ENCODE assay signal across 26 mouse cellular contexts in genomic region chr17:35932608-35933007, GRCm38 (mm10). TPM values are rescaled to one million over a fixed set of nuclear protein-coding genes. Genes with fewer than 3 reads are reported as not detected.
DNase-seq lines count a peak whose midpoint lies in the region; ATAC-seq and TF ChIP-seq lines count a peak whose summit lies in the region.
"Had no signal": no experiment of that assay in that cellular context is flagged by ENCODE, and none has a peak within 500 bp of the region (broad histone marks: within the 10 kb centered on the region; RNA-seq: fewer than 3 reads in every experiment).

No protein-coding gene starts in this region.

- no peaks in the 10 kb centered on the region for H3K27me3 ChIP-seq in liver, postnatal 0 days (ENCODE audit: insufficient read depth, low read length)
- H3K27me3 ChIP-seq in liver, embryonic 12.5 days (replicated peaks) = no peaks in the 10 kb centered on the region
- H3K27me3 ChIP-seq in myocyte (ENCODE audit: control insufficient read depth, insufficient read depth, insufficient read length) = no peaks in the 10 kb centered on the region
- H3K27me3 ChIP-seq: embryonic facial prominence, embryonic 12.5 days; embryonic facial prominence, embryonic 15.5 days; heart, embryonic 12.5 days; heart, embryonic 15.5 days; hindbrain, embryonic 15.5 days; intestine, embryonic 15.5 days had no signal

- ATAC-seq in liver, postnatal 0 days = no peak
- no peak for ATAC-seq in liver, embryonic 12.5 days
- ATAC-seq in erythroid progenitor cell, adult 5-6 weeks (replicated peaks; ENCODE audit: low FRiP score, poor library complexity, severe bottlenecking) = no peak
- ATAC-seq: activated CD4-positive, CD25-positive, alpha-beta regulatory T cell, adult 4 months; CD4-positive, CD25-positive, alpha-beta regulatory T cell, adult 4 months; forebrain, embryonic 14.5 days; forebrain, postnatal 0 days; intestine, embryonic 15.5 days had no signal

- 88% methylated on average over 4 of the region's 4 CpGs for WGBS in liver, postnatal 0 days (ENCODE audit: insufficient replicate concordance)
- WGBS in liver, embryonic 12.5 days (ENCODE audit: insufficient replicate concordance) = 80% methylated on average over 4 of the region's 4 CpGs

- no peak for TF ChIP-seq CTCF in liver, postnatal 0 days (IDR thresholded peaks at IDR 0.05; ENCODE audit: low read depth)

- no peak overlapping the region for H3ac ChIP-seq in myocyte (ENCODE audit: control insufficient read depth, insufficient read length)

- TF ChIP-seq POLR2A in myocyte (IDR thresholded peaks at IDR 0.05; ENCODE audit: insufficient read length, low read depth) = no peak

- no peaks in the 10 kb centered on the region for H3K79me2 ChIP-seq in myocyte (ENCODE audit: control insufficient read depth, insufficient read depth)

- H3K36me3 ChIP-seq in liver, postnatal 0 days (replicated peaks; ENCODE audit: insufficient read depth, low read length) = peaks cover 31% of the 10 kb centered on the region
- H3K36me3 ChIP-seq in liver, embryonic 12.5 days = peaks cover 50% of the 10 kb centered on the region
- H3K36me3 ChIP-seq in myocyte (ENCODE audit: control insufficient read depth, insufficient read depth) = peaks cover 24% of the 10 kb centered on the region

- H3K4me3 ChIP-seq in liver, postnatal 0 days (ENCODE audit: low read depth, low read length) = no peak overlapping the region
- H3K4me3 ChIP-seq in liver, embryonic 12.5 days = no peak overlapping the region
- H3K4me3 ChIP-seq in myocyte = no peak overlapping the region
- H3K4me3 ChIP-seq: embryonic facial prominence, embryonic 12.5 days; embryonic facial prominence, embryonic 15.5 days; gastrocnemius, adult 2 months; heart, embryonic 12.5 days; heart, embryonic 15.5 days; hindbrain, embryonic 15.5 days; intestine, embryonic 15.5 days had no signal

- intact Hi-C loops in heart, postnatal 25 days (cut with DNase I) = loop anchor here (10.0 kb wide), 1 partner anchor 132 kb away; no protein-coding TSS in a partner anchor

- TF ChIP-seq EP300 in liver, postnatal 0 days (IDR thresholded peaks at IDR 0.05; ENCODE audit: low read depth) = no peak

- H3K4me2 ChIP-seq in liver, postnatal 0 days (ENCODE audit: low read depth, low read length) = no peak overlapping the region
- no peak overlapping the region for H3K4me2 ChIP-seq in liver, embryonic 12.5 days
- no peak overlapping the region for H3K4me2 ChIP-seq in myocyte (ENCODE audit: low read depth)
- H3K4me2 ChIP-seq: embryonic facial prominence, embryonic 12.5 days; embryonic facial prominence, embryonic 15.5 days; heart, embryonic 12.5 days; heart, embryonic 15.5 days; hindbrain, embryonic 15.5 days; intestine, embryonic 15.5 days had no signal

- DNase-seq in heart, adult 11 months = peak; percentile 53
- no peak for DNase-seq in heart, postnatal 25 days (ENCODE audit: low spot score)
- peak; percentile 10 for DNase-seq in liver, postnatal 0 days
- DNase-seq: adrenal gland, postnatal 10 days; cerebellum, adult 11 months; cerebellum, adult 2 months; cerebellum, adult 9-11 months; cerebellum, postnatal 25 days; forebrain, postnatal 0 days; gastrocnemius, adult 2 months; gastrocnemius, postnatal 14 days; heart, adult 18-20 months; heart, postnatal 10 days; heart, postnatal 4 days had no signal

- no peak overlapping the region for H3K9ac ChIP-seq in liver, postnatal 0 days (replicated peaks)
- H3K9ac ChIP-seq in liver, embryonic 12.5 days = no peak overlapping the region
- H3K9ac ChIP-seq: embryonic facial prominence, embryonic 12.5 days; embryonic facial prominence, embryonic 15.5 days; forebrain, postnatal 0 days; heart, embryonic 12.5 days; heart, embryonic 15.5 days; hindbrain, embryonic 15.5 days; intestine, embryonic 15.5 days had no signal

- no peaks in the 10 kb centered on the region for H3K4me1 ChIP-seq in liver, postnatal 0 days (ENCODE audit: insufficient read depth)
- H3K4me1 ChIP-seq in liver, embryonic 12.5 days = peaks cover 16% of the 10 kb centered on the region
- H3K4me1 ChIP-seq: embryonic facial prominence, embryonic 12.5 days; embryonic facial prominence, embryonic 15.5 days; heart, embryonic 12.5 days; heart, embryonic 15.5 days; hindbrain, embryonic 15.5 days; intestine, embryonic 15.5 days had no signal

- H3K27ac ChIP-seq in liver, postnatal 0 days (ENCODE audit: low read depth) = no peak overlapping the region
- no peak overlapping the region for H3K27ac ChIP-seq in liver, embryonic 12.5 days
- H3K27ac ChIP-seq: embryonic facial prominence, embryonic 12.5 days; embryonic facial prominence, embryonic 15.5 days; gastrocnemius, adult 2 months; heart, embryonic 15.5 days; hindbrain, embryonic 15.5 days; intestine, embryonic 15.5 days had no signal

- no peaks in the 10 kb centered on the region for H3K9me3 ChIP-seq in liver, postnatal 0 days (ENCODE audit: low read length)
- H3K9me3 ChIP-seq in liver, embryonic 12.5 days (replicated peaks) = no peaks in the 10 kb centered on the region
- H3K9me3 ChIP-seq: embryonic facial prominence, embryonic 12.5 days; embryonic facial prominence, embryonic 15.5 days; heart, embryonic 12.5 days; heart, embryonic 15.5 days; hindbrain, embryonic 15.5 days; intestine, embryonic 15.5 days had no signal

TF ChIP-seq in myocyte, 11 proteins besides CTCF, POLR2A, EP300 and RAD21:
- TF ChIP-seq TCF3 (IDR thresholded peaks at IDR 0.05; ENCODE audit: insufficient read length, low read depth) (no peak), POLR2AphosphoS2 (IDR thresholded peaks at IDR 0.05; ENCODE audit: insufficient read length, low read depth) (peak; percentile 61)

RNA-seq across cellular contexts. Expression of gene Ppp1r10, which starts 16.4 kb away (rescaled TPM):
- 10 to 100 TPM; 30.4 to 34.5 TPM for total RNA-seq in heart, postnatal 25 days (2021)
- polyA plus RNA-seq in liver, postnatal 0 days (2015; fragmentation: Nextera tagmentation; extraction: Ambion mirVana) = 10.0 and 15.9 TPM in 2 replicates
- 29.0 and 32.8 TPM in 2 replicates for polyA plus RNA-seq in liver, embryonic 12.5 days (2016; fragmentation: Nextera tagmentation; extraction: Ambion mirVana)
- polyA plus RNA-seq in myocyte (2012; fragmentation: generic; extraction: Trizol) = 32.9 TPM
- 53.7 and 90.1 TPM in 2 replicates for total RNA-seq in erythroid progenitor cell, adult 5-6 weeks (2015; ENCODE audit: low replicate concordance)
- 67.5 and 87.5 TPM in 2 replicates for total RNA-seq in erythroid progenitor cell, adult 5-6 weeks (2017; ENCODE audit: low replicate concordance)

RNA-seq across cellular contexts. Expression of gene Mrps18b, which starts 16.4 kb away (rescaled TPM):
- total RNA-seq in heart, postnatal 25 days (2021) = 10 to 100 TPM; 51.7 to 55.3 TPM
- polyA plus RNA-seq in liver, postnatal 0 days (2015; fragmentation: Nextera tagmentation; extraction: Ambion mirVana) = 81.2 and 82.4 TPM in 2 replicates
- 113 and 123 TPM in 2 replicates for polyA plus RNA-seq in liver, embryonic 12.5 days (2016; fragmentation: Nextera tagmentation; extraction: Ambion mirVana)
- polyA plus RNA-seq in myocyte (2012; fragmentation: generic; extraction: Trizol) = 104 TPM
- total RNA-seq in erythroid progenitor cell, adult 5-6 weeks (2015; ENCODE audit: low replicate concordance) = 16.9 and 18.0 TPM in 2 replicates
- total RNA-seq in erythroid progenitor cell, adult 5-6 weeks (2017; ENCODE audit: low replicate concordance) = 13.5 and 50.5 TPM in 2 replicates

RNA-seq across cellular contexts. Expression of gene Atat1, which starts 22.7 kb away (rescaled TPM):
- total RNA-seq in heart, postnatal 25 days (2021) = 1 to 10 TPM; 7.7 TPM
- 3.4 and 4.8 TPM in 2 replicates for polyA plus RNA-seq in liver, postnatal 0 days (2015; fragmentation: Nextera tagmentation; extraction: Ambion mirVana)
- 15.0 and 16.8 TPM in 2 replicates for polyA plus RNA-seq in liver, embryonic 12.5 days (2016; fragmentation: Nextera tagmentation; extraction: Ambion mirVana)
- 23.1 TPM for polyA plus RNA-seq in myocyte (2012; fragmentation: generic; extraction: Trizol)
- 7.6 and 26.0 TPM in 2 replicates for total RNA-seq in erythroid progenitor cell, adult 5-6 weeks (2015; ENCODE audit: low replicate concordance)
- 3.0 and 4.0 TPM in 2 replicates for total RNA-seq in erythroid progenitor cell, adult 5-6 weeks (2017; ENCODE audit: low replicate concordance)

RNA-seq across cellular contexts. Expression of gene 2310061I04Rik, which starts 35.4 kb away (rescaled TPM):
- total RNA-seq in heart, postnatal 25 days (2021) = 100 to 1,000 TPM; 112 to 116 TPM
- 15.6 and 16.9 TPM in 2 replicates for polyA plus RNA-seq in liver, postnatal 0 days (2015; fragmentation: Nextera tagmentation; extraction: Ambion mirVana)
- 20.2 and 20.9 TPM in 2 replicates for polyA plus RNA-seq in liver, embryonic 12.5 days (2016; fragmentation: Nextera tagmentation; extraction: Ambion mirVana)
- 33.7 TPM for polyA plus RNA-seq in myocyte (2012; fragmentation: generic; extraction: Trizol)
- 37.7 and 68.5 TPM in 2 replicates for total RNA-seq in erythroid progenitor cell, adult 5-6 weeks (2015; ENCODE audit: low replicate concordance)
- total RNA-seq in erythroid progenitor cell, adult 5-6 weeks (2017; ENCODE audit: low replicate concordance) = 2.9 and 3.7 TPM in 2 replicates

RNA-seq across cellular contexts. Expression of gene Abcf1, which starts 37.0 kb away (rescaled TPM):
- total RNA-seq in heart, postnatal 25 days (2021) = 10 to 100 TPM; 64.2 to 66.6 TPM
- 37.8 and 47.7 TPM in 2 replicates for polyA plus RNA-seq in liver, postnatal 0 days (2015; fragmentation: Nextera tagmentation; extraction: Ambion mirVana)
- 90.2 and 90.5 TPM in 2 replicates for polyA plus RNA-seq in liver, embryonic 12.5 days (2016; fragmentation: Nextera tagmentation; extraction: Ambion mirVana)
- polyA plus RNA-seq in myocyte (2012; fragmentation: generic; extraction: Trizol) = 90.1 TPM
- 26.3 and 36.9 TPM in 2 replicates for total RNA-seq in erythroid progenitor cell, adult 5-6 weeks (2015; ENCODE audit: low replicate concordance)
- total RNA-seq in erythroid progenitor cell, adult 5-6 weeks (2017; ENCODE audit: low replicate concordance) = 120 and 139 TPM in 2 replicates
